Mouse (Mus musculus) fibroblast of lung, adult 2 months (primary cell): ENCODE measurements around the gene Cmtm3.

Experiments used
- DNase-seq: peaks from one replicate; pipeline ENCODE4 v3.0.0-alpha.2; 2011; ENCODE audit warnings: low read depth

Gene Cmtm3

DNA sequence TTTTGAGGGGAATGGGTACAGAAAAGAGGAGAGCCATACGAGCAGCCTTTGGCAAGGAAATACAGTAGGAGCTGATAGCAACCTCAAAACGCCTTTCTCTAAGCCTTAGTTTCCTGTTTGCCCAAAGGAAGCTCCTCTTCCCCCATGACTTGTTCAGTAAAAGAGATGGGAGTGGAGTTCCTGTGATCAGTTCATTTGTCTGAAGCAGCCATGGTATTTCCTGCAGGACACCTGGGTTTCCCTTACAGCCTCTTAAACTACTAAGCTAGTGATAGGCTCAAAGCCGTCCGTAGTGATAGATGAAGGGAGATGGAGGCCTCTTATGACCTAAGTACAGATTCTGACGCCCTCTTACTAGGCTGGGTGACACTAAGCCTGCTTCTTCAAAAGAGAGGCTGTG, 3.2 kb downstream of the Cmtm3 start:
- DNase-seq, result no peak

DNA sequence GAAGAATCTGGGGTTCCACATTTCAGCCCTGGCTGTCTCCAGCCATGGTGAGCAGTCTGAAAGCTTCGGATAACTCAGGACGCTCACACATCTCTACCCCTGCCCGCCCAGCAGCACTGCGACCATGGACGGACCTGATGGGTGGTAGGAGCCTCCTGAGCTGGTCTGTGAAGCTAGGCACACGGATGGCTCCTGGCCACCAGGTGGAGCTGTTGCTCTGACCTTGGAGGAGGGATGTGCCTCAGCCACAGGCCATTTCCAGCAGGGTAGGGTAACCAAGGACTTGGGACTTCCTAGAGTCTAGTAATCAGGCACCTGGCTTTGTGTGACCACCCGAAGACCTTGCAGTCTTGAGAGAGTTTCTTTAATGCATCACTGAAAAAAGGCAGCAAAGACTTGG, 4.7 kb downstream of the Cmtm3 start:
- DNase-seq, result peak; percentile 51

DNA sequence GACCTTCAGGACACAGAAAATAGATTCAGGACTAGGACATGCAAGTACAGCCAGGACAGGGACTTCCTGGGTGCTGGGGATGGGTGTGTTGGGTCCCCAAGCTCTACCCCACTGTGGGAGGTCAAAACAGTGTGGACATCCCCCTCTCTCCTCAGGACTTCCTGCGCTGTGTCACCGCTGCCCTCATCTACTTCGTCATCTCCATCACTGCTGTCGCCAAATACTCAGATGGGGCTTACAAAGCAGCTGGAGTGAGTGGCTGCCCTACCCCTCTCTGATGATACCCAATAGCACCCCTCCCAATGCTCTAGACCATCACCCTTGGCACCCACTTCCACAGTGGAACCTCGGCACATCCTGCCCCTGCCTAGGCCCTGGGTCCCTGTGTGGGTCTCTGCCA, 5.4 kb downstream of the Cmtm3 start:
- DNase-seq, result no peak

DNA sequence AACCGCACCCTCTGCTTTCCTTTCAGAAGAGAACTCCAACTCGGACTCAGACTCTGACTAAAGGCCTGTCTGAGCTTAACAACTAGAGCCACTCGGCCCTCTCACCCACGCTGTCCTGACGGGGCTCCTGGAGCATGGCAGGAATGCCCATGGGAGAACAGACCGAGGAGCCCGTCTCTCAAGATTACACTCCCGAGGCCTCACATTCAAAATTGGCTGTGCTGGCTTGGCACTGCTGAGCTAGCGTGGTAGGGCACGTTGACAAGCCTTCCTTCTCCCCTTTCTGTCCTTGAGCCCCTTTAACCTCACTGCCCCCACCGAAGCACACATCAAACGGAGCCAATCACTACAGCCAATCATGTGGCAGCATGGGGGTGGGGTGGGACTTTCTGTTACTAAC, 7.5 kb downstream of the Cmtm3 start:
- no peak for DNase-seq

DNA sequence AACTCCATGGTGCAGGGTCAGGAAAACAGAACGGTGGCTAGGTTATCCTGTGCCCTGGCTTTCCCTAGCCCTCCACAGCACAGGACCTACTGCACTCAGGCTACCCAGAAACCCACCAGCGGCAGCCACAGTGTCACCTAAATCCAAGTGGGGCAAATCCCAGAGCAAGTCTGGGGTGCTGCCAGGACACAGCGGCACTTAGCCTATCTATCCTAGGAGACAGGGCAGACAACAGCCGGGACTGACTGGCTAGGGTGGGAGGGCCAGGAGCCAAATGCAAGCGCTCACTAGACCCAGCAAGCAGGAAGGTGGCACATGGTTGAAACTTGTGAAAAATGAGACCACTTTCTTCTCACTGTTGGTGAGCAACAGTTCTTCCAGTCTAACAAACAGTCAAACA, 9.8 kb downstream of the Cmtm3 start:
- no peak for DNase-seq

DNA sequence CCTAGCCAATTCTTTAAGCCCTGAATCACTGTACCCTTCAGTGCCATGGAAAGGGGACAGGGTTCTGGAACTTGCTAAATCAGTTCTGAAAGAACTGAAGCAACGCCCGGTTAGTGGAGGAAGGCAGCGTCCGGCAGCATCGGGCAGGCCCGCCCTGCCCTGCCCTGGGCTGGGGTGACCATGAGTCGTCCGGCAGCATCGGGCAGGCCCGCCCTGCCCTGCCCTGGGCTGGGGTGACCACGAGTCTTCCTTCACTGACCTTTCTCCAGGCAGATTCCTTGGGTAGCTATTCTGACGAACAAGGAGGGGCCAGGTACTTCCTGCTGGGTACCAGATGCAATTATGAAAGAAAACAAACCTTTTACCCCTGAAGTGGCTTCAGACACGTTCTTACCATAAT, 10.8 kb downstream of the Cmtm3 start:
- DNase-seq, result no peak

DNA sequence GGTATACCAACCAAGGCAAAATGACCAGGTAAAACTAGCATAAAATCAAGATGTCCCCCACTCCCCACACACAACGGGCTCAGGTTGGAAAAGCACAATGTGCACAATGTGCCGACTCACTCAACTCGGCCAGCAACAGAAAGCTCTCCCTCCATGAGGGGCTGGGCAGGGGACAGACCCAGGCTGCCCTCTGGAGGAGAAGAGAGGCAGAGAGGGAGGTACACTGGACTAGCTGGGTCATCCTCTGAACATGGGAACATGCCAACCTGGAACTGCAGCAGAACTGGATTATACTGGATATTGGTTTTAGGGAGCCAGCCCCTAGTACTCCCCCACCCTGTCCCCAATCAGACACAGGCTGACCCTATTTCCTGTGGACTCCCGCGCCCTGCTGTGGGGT, 14.0 kb downstream of the Cmtm3 start:
- DNase-seq, result no peak

DNA sequence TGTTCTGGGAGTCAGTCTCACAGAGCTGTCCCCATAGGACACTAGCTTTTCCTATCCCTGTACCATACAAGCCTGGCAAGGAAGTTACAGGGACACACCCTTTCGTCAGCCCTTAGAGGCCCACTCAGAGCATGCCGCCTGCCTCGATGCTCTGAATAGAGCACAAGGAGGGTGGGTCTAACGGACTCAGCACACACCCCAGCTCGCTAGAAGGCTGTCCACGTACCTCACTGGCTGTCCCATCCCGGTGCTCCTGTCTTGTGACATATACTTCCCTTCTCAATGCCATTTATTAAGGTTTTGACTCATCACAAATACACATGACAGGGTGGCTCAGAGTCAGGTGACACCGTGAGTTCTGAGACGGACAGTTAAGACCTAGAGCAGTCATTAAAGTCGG, 15.3 kb downstream of the Cmtm3 start:
- no peak for DNase-seq

DNA sequence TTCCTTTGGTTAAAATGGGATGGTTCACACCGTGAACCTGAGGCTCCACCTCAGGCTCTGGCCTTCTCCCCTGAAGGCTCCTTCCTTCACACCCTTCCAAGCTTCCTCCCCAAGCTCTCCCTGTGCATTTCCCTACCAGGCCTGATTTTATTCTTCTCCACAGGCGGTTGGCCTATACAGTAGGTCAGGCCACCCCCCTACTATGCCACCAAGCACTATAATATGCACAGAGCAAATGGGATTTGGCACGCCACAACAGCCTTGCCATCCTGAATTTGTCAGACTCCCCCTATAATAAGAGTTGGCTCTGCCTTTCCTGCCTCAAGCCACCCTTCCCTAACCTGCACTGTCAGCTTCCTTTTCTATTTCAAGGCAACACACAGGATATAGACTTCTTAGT, 19.4 kb downstream of the Cmtm3 start:
- DNase-seq, result no peak

DNA sequence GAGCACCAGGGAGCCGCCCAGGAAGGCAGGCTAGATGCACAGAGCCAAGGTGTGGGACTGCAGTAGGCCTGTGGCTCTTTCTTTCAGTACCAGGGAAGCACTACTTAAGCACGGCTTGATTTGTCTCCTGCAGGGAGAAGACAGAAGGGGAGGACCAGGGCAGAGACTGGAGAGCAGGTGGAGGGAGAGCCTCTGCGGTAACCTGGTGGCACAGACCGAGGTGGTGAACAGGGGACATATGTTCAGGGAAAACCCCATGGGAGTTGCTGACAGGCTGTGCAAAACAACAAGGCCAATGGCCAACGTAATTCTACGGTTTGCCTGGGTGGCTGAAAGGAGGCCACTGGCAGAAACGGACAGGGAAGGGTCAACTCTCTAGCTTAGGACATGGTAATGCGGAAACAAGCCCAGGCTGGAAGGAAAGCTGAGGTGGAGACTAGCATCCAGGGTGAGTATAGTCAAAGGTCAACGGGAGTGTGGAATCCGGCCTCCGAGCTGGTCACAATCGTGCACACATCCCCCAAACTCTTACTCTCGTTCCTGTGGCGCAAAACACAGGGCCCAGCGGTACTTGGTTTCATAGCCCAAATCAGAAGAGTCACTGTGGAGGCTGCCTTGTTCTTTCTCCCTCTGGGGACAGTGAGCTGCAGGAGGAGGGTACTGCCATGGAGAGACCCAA, 20.7 kb downstream of the Cmtm3 start:
- no peak for DNase-seq

DNA sequence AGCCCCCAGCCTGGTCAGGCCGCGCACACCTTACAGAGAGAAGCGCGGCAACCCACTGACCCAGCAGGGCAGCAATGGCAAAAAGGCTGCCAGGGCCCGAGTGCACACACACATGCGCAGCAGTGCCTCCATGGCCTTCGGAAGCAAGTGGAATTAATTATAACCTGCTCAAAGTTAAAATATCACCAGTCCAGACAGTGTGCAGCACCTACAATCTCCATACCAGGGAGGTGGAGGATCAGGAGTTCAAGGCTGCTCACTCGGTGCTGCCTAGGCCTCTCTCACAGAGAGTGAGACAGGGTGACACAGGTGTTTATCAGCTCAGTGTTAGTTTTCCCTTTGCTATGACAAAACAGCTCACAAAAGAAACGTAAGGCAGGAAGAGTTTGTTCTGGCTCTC, 26.5 kb downstream of the Cmtm3 start:
- DNase-seq, result no peak

DNA sequence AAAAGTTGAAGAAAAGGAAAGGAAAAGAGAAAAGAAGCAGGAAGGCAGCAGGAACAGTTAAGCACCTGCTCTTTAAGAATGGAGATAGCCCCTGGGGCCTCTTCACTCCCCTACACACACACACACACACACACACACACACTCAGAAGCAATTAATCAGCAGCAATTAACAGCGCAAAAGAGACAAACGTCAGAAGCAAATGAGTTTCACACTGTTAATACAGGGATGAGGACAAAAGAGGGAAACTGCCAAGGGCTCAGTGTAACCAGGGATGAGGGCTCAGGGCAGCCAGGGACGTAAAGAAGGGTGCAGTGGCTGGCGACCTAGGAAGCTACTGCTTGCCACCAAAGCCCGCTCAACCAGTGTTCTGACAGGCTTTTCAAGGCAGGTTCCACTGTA, 28.2 kb downstream of the Cmtm3 start:
- no peak for DNase-seq

DNA sequence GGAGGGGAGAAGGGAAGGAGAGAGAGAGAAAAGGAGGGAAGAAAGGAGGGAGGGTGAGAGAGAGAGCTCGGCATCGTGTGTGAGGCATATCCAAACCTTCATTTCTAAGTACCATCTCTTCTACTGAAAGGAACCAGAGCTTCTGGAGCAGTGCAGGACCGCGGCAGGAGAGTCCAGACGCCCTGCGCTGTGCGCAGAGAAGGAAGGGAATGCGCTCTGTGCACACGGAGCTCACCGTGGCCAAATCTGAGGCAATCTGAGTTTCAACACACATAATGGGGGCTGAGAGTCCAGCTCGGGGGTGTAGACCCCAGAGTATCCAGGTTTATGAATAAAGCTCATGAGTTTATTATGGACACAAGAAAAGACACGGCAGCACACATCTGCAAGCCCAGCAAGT, 30.4 kb downstream of the Cmtm3 start:
- no peak for DNase-seq

DNA sequence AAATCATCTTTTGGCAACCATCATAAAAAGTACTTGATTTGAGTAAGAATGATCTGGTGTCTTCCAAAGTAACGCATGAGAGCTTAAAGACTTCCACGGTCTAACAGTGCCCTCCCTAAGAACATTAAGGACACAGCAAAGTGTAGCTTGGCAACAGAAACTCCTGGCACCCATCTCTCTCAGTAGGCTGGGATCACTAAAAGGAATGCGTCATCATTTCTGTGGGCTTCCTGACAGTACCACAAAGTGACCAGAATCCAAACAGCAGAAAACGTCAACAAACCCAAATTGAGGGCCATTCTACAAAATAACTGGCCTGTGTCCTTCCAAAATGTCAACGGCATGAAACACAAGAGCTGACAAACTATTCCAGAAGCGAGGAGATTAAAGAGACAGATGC, 30.9 kb downstream of the Cmtm3 start:
- DNase-seq, result peak; percentile 75

DNA sequence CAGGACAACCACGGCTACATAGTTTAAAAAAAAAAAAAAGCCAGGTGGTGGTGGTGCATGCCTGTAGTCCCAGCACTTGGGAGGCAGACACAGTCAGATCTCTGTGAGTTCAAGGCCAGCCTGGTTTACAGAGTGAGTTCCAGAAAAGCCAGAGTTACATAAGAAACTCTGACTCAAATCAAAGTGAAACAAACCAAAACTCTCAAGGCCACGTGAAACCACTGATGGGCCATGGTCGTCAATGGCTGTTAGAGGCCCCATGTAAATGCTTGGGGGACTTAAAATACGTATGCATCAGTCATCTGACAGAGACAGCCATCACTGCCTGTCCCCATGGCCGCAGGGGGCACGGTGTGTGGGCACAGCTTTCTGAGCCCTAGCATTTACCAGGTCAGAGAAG, 31.9 kb downstream of the Cmtm3 start:
- no peak for DNase-seq

DNA sequence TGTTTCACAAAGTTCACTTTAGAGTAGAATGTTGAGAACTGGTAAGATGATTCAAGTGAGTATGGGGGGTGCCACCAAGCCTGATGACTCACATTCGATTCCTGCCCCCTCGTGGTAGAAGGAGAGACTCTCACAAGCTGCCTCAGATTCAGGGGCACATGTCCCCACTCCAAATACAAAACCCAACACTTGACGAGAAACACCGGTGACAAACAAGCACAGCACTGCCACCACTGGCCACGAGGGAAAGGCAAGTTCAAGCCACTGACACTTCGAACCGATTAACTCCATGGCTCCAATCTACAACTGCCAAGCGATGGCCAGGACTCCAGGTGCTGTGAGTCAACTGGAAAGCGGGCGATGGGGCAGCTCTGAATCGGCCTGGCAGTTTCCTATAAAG, 34.6 kb downstream of the Cmtm3 start:
- DNase-seq, result no peak

DNA sequence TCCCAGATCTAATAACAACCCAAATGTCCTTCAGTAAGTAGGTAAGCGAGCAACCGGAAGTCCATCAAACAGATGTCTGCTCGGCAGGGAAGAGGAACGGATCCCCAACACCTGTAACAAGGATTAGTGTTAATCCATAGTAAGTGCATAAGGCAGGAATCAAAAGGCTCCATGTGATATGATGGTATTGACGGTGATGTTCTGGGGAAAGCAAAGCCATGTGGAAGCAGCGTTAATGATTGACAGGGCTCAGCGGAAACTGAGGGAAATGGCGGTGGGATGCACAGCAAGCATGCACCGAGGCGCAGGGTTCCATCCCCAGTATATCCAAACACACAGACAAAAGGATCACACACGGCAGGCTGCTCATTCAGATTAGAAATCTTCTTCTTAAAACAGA, 35.1 kb downstream of the Cmtm3 start:
- no peak for DNase-seq

DNA sequence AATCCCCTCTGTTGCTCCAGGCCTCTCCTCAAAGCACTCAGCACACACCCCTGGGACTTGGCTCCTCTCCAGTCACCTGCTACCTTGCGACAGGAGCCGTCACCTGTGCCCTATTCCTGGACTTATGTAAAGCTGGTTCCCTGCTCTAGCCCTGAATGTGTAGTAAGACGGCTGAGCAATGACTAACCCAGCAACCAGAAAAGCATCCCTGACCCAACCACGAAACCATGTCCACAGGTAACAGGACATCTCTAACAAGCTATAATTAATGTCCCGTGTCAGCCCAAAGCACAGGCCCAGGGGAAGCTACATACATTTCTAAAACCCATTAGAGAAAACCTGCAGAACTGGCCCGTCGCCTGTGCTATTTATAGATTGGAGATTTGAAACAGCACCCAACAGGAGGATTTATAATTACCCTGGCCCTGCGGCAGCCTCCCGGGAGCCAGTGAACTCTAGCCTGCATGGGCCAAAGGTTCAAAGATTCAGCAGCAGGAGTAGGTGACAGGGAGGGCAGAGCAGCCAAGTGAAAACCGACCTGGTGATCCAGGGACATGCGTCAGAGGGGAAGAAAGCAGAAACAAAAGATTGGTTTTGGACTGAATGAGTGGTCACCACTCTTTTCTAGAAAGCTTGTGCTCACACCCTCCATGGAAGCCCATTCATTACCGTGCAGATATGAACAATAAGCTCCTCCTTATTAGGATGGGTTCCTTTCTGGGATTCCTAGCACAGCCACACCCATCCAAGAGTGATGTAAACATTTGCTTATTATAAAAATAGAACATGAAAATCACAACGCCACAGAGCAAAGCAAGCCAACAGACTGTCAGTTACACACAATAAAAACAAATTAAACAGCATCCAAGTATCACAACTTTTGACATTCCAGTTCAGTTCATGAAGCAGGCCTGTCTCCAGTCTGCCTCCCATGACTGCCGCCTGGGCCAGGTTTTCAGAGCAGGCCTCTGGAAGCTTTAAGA, 35.9 kb downstream of the Cmtm3 start:
- no peak for DNase-seq

DNA sequence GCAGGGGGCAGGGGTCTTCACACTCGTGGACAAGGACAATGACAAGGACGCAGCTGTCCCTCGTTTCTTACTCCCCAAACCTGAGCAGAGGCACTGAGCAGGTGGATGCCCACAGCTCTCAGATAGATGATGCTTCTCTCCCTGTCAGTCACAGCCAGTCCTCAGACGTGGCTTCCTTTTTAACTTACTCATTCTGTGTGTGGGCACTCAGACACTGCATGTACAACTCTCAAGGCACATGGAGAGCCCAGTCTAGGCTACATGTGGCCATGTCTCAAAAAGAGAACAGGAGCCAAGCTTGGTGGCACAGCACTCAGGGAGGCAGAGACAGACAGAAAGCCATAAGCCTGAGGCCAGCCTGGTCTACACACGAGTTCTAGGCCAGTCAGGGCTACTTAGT, 36.7 kb downstream of the Cmtm3 start:
- DNase-seq, result no peak

DNA sequence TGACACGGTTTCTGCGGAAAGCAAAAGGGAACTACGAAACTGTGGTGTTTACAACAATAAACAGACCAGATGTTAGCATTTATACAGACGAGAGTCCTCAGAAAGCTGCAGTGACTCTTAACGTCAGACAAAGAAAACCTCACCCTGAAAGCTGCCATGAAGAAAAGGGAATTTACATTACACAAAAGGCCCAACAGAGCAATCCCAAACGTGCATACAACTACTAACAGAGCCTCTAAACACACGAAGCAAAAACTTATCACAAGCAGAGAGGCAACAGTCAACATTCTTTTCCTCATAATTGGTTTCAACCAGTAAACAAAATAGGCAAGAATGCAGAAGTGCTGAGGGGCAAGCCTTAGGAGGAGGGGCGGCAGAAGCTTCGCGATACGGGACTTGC, 37.5 kb downstream of the Cmtm3 start:
- DNase-seq, result no peak

DNA sequence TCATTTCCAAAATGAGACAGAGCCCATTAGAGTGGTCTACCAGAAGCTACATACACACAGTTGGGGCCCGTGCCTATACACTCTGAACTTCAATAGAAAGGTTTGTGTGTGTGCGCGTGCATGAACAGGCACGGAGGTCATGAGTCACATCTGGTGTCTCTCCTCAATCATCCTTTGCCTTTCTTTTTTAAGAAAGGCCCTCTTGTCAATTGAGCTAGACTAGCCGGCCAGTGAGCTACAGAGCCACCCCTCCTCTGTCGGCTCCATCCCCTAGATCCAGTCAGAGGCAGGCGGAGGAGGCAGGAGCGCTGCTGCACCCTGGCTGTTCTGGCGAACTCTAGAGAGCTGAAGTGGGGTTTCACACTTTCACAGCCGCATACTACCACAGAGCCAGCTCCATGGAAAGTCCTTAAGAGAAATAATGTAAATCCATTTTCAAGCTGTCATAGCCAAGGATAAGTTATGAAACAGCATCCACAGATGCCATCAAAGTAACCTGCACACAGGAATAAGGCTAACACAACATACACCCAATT, 40.2 kb downstream of the Cmtm3 start:
- no peak for DNase-seq

DNA sequence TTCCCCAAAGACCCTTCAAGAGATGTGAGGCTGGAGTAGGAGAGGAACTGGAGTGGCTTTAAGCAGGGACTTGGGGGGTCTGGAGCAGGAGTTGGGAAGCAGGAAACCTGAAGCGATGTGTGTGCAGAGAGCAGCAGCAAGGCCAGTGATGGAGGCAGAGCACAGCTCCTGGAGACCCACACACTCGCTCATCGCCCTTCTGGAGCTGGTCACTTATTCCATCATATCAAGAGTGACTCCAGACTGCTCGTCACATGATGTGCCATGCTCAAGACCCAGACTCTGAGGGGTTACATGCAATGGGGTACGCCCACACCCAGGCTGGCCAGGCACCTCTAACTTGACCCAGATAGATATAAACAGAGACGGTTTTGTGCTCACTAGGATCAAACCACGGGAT, 41.1 kb downstream of the Cmtm3 start:
- DNase-seq, result no peak

DNA sequence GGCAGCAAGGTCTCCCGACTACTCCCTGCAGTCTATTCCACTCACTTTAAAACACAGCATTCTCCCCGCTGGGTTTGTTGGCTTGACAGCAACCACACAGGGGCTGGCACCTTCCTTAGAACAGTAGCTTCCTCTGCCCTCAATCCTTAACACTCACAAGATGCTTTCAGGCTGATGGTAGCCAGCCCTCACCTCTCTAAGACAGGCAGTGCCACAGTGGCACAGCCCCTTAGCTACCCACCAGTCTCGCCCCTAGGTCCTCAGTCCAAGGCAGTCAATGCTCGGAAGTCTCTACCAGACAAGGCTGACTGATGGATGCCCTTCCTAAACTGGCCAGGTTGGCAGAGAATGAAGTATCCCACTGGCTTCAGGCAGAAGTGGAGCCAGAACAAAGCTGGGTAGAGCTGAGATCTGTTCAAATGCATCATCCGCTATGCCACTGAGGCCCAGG, 41.8 kb downstream of the Cmtm3 start:
- DNase-seq, result no peak
